Mouse (Mus musculus) liver, embryonic 15.5 days (tissue): Measurements from ENCODE around the gene Tfdp1. TPM values are rescaled to one million over a fixed set of nuclear protein-coding genes. Genes with fewer than 3 reads are reported as not detected.

Experiments
- ATAC-seq: fragments of 200-750 bp; cut with Nextera tagmentation; 2 replicates; pipeline ENCODE4 v1.8.0; 2017; ENCODE audit warnings: moderate number of reproducible peaks, mild to moderate bottlenecking, moderate library complexity; ENCODE audit not compliant: insufficient read depth
- H3K27ac ChIP-seq: fragments of 300-500 bp; sonication (generic); replicated peaks from 2 replicates; pipeline ENCODE4 v1.5.1; 2015; ENCODE audit warnings: mild to moderate bottlenecking, inconsistent platforms
- H3K27me3 ChIP-seq: fragments of 300-500 bp; sonication (generic); 2 replicates; pipeline ENCODE4 v1.6.1; 2015; ENCODE audit warnings: mild to moderate bottlenecking, inconsistent platforms
- H3K36me3 ChIP-seq: fragments of 300-500 bp; sonication (generic); replicated peaks from 2 replicates; pipeline ENCODE4 v1.6.1; 2015; ENCODE audit warnings: moderate library complexity, mild to moderate bottlenecking, inconsistent platforms
- H3K4me1 ChIP-seq: fragments of 300-500 bp; sonication (generic); replicated peaks from 2 replicates; pipeline ENCODE4 v1.6.1; 2015; ENCODE audit warnings: inconsistent platforms
- H3K4me2 ChIP-seq: fragments of 300-500 bp; sonication (generic); 2 replicates; pipeline ENCODE4 v1.6.1; 2015; ENCODE audit warnings: moderate library complexity, mild to moderate bottlenecking, inconsistent platforms
- H3K4me3 ChIP-seq: fragments of 300-500 bp; sonication (generic); replicated peaks from 2 replicates; pipeline ENCODE4 v1.5.1; 2015; ENCODE audit warnings: mild to moderate bottlenecking, inconsistent platforms
- H3K9ac ChIP-seq: fragments of 300-500 bp; sonication (generic); 2 replicates; pipeline ENCODE4 v1.6.1; 2015; ENCODE audit warnings: moderate library complexity, mild to moderate bottlenecking, inconsistent platforms
- H3K9me3 ChIP-seq: fragments of 300-500 bp; sonication (generic); replicated peaks from 2 replicates; pipeline ENCODE4 v1.6.1; 2016; ENCODE audit warnings: inconsistent platforms
- WGBS: fragments of 180-500 bp; shearing (Covaris S2); methylation state at CpG from one replicate; pipeline ENCODE4 v1.1.7; 2015; ENCODE audit warnings: mixed read lengths; ENCODE audit not compliant: insufficient replicate concordance; 5-methylcytosine and 5-hydroxymethylcytosine counted together
- polyA plus RNA-seq: library from polyadenylated mRNA; unstranded; fragments of >200 nt; fragmentation: Nextera tagmentation; extraction: Ambion mirVana; gene quantifications from 2 replicates; pipeline ENCODE4 v1.2.1, GENCODE M21; 2015

Tfdp1 gene
- polyA plus RNA-seq, 1 experiment from 2014 or later, result 92.5 TPM

DNA sequence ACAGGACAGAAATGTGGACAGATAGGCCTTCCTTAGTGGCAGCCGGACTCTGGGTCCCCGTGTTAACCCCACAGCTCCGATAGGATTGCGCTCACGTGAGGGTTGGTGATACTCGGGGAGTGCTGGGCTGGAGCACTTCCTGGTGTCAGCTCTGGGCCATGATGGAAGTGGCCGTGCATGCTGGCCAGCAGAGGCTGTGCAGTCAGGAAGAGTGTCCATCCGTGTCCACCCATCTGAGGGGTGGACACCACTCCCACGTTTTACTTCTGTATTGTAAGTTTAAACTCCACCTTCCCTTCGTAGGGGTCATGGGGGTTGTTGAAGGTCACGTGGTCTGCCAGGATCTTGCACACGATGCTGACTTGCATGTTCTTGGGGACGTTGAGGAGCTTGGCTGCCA, 47.8 kb downstream of the Tfdp1 start:
- Histone ChIP-seq H3K4me2 (no peak overlapping the region), H3K4me3 (no peak overlapping the region), H3K27ac (no peak overlapping the region), H3K27me3 (no peaks in the 10 kb centered on the region), H3K36me3 (no peaks in the 10 kb centered on the region), H3K4me1 (peaks cover 7% of the 10 kb centered on the region; the same call in 1 of the 2 replicates), H3K9ac (no peak overlapping the region), H3K9me3 (no peaks in the 10 kb centered on the region)
- WGBS, result 63% methylated on average over 13 of the region's 13 CpGs
- no peak for ATAC-seq

DNA sequence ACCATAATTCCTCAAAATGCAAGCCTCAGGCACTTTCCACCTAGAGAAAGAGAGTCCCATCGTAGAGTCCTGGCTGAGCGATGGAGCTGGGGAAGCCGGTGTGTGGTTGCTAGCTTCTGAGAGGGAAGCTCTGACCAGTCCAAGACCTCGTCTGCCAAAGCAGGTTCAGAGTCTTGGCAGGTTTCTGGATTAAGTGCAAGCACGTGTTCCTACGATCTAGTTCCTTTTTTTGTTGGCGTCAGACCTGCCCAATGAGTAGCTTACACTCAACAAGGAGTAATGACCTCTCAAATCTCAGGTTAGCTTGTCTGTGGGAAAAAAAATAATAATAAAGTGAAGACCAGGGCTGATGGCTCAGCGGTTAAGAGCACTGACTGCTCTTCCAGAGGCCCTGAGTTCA, 49.2 kb downstream of the Tfdp1 start:
- no peaks in the 10 kb centered on the region for H3K9me3 ChIP-seq
- 49% methylated on average over 8 of the region's 8 CpGs for WGBS
- no peak overlapping the region for H3K27ac ChIP-seq
- H3K4me3 ChIP-seq, result no peak overlapping the region
- no peak overlapping the region for H3K4me2 ChIP-seq
- H3K9ac ChIP-seq, result no peak overlapping the region
- peaks cover 7% of the 10 kb centered on the region; the same call in 1 of the 2 replicates for H3K4me1 ChIP-seq
- ATAC-seq, result no peak
- H3K27me3 ChIP-seq, result no peaks in the 10 kb centered on the region
- no peaks in the 10 kb centered on the region for H3K36me3 ChIP-seq

DNA sequence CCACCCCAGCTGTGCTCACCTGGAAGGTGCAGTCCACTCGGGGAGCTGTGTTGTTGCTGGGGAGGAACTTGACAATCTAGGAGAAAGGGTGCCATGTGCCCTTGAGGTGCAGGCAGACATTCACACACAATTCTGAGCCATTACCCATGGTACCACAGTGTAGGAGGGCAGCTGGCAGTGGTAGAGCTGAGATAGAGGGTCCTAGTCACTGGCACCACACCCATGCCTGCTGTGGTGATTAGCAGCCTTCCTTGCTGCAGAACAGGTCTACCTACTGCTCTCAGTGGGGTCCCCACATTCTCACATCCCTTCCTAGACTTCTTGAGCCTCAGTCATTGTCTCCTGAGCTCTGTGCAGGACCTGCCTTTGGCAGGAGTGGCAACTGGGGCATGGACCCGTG, 50.2 kb downstream of the Tfdp1 start:
- no peak overlapping the region for H3K4me2 ChIP-seq
- H3K36me3 ChIP-seq, result no peaks in the 10 kb centered on the region
- H3K4me3 ChIP-seq, result no peak overlapping the region
- no peaks in the 10 kb centered on the region for H3K27me3 ChIP-seq
- WGBS, result 42% methylated on average over 2 of the region's 2 CpGs
- peaks cover 7% of the 10 kb centered on the region; the same call in 1 of the 2 replicates for H3K4me1 ChIP-seq
- ATAC-seq, result no peak
- no peak overlapping the region for H3K9ac ChIP-seq
- H3K27ac ChIP-seq, result no peak overlapping the region
- H3K9me3 ChIP-seq, result no peaks in the 10 kb centered on the region

DNA sequence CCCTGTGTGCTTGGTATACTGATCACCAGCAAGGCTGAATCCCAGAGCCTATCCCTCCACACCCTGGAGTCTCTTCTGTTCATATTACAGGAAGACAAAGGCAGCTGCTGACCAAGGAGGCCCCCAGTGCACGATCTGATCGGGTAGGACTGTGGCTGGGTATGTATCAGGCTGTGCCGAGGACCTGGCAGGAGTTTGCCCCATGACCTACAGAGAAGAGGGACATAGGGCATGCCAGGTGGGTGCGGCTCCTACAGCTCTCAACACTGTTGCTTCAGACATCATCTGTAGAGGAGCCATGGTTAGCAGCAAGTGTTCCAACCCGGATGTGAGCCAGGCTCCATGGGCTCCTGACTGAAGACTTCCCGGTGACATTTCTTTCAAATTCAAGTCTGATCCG, 55.3 kb downstream of the Tfdp1 start:
- H3K36me3 ChIP-seq, result no peaks in the 10 kb centered on the region

DNA sequence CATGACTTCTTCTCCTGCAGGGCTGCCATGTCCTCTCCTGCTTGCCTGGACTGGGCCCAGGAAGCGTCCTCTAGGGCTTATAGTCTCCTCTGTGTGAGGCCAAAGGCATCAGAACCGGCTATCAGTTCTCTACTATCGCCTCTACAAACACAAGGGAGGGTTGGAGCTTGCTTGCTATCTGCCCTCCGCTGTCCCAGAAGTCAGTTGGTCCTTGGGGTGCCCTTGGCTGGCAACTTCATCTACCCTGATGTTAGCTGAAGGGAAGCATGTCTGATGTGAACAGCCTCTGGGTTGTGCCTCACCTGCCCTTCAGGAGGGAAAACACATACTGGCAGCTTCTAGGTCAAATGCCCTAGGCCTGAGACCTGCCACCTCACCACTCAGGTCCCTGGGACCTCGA, 58.2 kb downstream of the Tfdp1 start, which contains the start of gene Atp4b:
TSS of gene Atp4b (minus strand) at position 101 of the 400 bp plus-strand sequence.
- 59% methylated on average over 5 of the region's 5 CpGs for WGBS
- H3K27ac ChIP-seq, result no peak within 1 kb of the TSS
- ATAC-seq, result no peak
- no peak within 1 kb of the TSS for H3K4me3 ChIP-seq
- no peak within 1 kb of the TSS for H3K9ac ChIP-seq
- no peaks in the 10 kb centered on the region for H3K27me3 ChIP-seq
- H3K36me3 ChIP-seq, result no peaks in the 10 kb centered on the region
- H3K9me3 ChIP-seq, result no peaks in the 10 kb centered on the region
- no peaks in the 10 kb centered on the region for H3K4me1 ChIP-seq
- no peak within 1 kb of the TSS for H3K4me2 ChIP-seq

More for the DNA sequence above, 55.3 kb downstream of the Tfdp1 start:
- H3K4me1 ChIP-seq, result 0 out of 2 replicates have a peak, but pooled peaks cover under 1% of the 10 kb centered on the region
- no peak overlapping the region for H3K27ac ChIP-seq
- H3K9me3 ChIP-seq, result no peaks in the 10 kb centered on the region
- H3K4me2 ChIP-seq, result no peak overlapping the region
- 71% methylated on average over 7 of the region's 7 CpGs for WGBS
- no peak for ATAC-seq
- no peaks in the 10 kb centered on the region for H3K27me3 ChIP-seq
- H3K4me3 ChIP-seq, result no peak overlapping the region
- no peak overlapping the region for H3K9ac ChIP-seq

DNA sequence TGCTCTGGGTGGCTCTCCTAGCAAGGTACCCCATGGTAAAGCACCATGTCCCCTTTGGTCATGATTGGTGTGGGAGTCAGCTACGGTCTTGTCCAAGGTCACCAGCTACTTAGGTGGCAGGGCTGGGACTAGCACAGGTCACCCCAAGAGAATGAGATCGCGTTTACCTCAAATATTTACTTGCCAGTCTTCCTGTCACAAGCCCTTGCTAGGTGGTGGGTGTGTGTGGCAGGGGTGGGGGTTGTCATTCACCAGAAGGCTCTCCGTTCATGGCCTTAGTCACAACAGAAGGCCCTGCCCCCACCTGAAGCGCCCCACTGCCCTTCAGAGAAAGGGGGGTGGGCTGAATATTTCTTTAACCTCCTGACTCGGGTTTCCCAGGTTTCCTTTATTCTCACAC, 65.0 kb downstream of the Tfdp1 start:
- WGBS, result 48% methylated on average over 6 of the region's 6 CpGs
- ATAC-seq, result no peak

DNA sequence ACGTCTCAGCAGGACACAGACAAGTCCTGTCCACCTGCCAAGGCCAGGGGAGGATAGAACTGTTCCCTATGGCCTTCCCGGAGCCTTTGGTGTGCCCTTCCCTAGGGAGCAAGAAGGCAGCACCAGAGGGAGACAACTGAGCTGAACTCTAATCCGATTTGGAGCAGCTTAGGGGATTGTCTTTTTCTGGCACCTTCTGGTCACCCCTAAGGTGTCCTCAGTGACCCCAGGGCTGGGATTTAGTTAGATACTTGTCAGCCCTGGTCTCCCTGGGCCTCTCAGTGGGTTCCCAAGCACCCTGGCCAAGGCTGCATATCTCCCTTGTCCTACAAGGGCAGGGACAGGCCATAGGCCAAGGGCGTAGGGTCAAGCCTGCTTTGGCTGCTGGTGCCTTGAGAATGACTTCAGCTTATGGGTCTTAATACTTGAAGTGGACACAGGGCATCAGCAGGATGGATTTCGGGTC, 66.1 kb downstream of the Tfdp1 start, which contains the start of gene Grk1:
TSS of gene Grk1 (plus strand) at position 416 of the 466 bp plus-strand sequence.
- ATAC-seq, result no peak
- no peak within 1 kb of the TSS for H3K4me2 ChIP-seq
- H3K4me1 ChIP-seq, result no peaks in the 10 kb centered on the region
- H3K4me3 ChIP-seq, result no peak within 1 kb of the TSS
- 59% methylated on average over 5 of the region's 5 CpGs for WGBS
- H3K36me3 ChIP-seq, result no peaks in the 10 kb centered on the region
- no peaks in the 10 kb centered on the region for H3K27me3 ChIP-seq
- H3K27ac ChIP-seq, result no peak within 1 kb of the TSS
- no peaks in the 10 kb centered on the region for H3K9me3 ChIP-seq
- no peak within 1 kb of the TSS for H3K9ac ChIP-seq

More for the DNA sequence above, 65.0 kb downstream of the Tfdp1 start:
- Histone ChIP-seq H3K4me1 (no peaks in the 10 kb centered on the region), H3K4me3 (no peak overlapping the region), H3K9me3 (no peaks in the 10 kb centered on the region), H3K27ac (no peak overlapping the region), H3K36me3 (no peaks in the 10 kb centered on the region), H3K27me3 (no peaks in the 10 kb centered on the region), H3K4me2 (no peak overlapping the region), H3K9ac (no peak overlapping the region)

DNA sequence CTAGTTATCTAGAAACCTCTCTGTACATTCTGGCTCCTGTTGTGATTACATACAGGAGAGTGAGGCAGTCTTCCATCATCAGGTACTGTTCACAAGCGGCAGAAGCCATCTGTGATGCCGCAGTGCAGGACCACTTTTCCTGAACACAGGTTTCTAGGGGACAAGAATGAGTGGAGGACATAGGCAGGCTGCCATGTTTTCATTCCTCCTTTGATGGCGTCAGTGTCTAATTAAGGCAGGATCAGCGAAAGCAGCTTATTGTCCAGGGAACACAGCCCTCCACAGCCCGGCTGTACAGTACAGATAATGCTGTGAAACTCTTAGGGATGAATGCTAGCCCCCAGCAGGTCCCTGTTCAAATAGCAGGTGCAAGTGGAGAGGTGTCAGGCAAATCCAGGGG, 67.5 kb downstream of the Tfdp1 start:
- Histone ChIP-seq H3K36me3 (no peaks in the 10 kb centered on the region), H3K4me2 (no peak overlapping the region), H3K4me3 (no peak overlapping the region), H3K27me3 (no peaks in the 10 kb centered on the region), H3K27ac (no peak overlapping the region), H3K4me1 (no peaks in the 10 kb centered on the region), H3K9ac (no peak overlapping the region), H3K9me3 (no peaks in the 10 kb centered on the region)
- WGBS, result 77% methylated on average over 5 of the region's 5 CpGs
- ATAC-seq, result no peak

DNA sequence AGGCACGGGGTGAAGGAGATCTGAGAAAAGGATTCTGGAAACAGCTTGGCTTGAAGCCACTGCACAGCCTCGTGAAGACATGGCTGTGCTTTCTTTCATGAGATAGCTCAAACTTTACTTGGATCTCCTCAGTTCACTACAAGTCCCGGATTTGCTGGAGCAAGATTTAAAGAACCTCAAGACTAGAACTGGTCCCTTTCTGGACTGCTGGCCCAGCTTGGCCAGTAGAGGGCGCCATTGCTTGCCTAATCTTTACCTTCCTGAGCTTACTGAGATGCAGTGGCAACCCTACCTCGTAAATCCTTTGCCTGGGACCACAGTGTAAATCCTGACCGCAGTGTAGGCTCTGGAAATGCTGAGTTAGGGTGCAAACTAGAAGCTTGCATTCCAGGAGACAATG, 73.0 kb downstream of the Tfdp1 start:
- no peaks in the 10 kb centered on the region for H3K4me1 ChIP-seq
- no peak overlapping the region for H3K4me3 ChIP-seq
- no peak overlapping the region for H3K27ac ChIP-seq
- WGBS, result 19% methylated on average over 6 of the region's 6 CpGs
- no peaks in the 10 kb centered on the region for H3K27me3 ChIP-seq
- ATAC-seq, result no peak
- no peak overlapping the region for H3K9ac ChIP-seq
- no peaks in the 10 kb centered on the region for H3K36me3 ChIP-seq
- no peaks in the 10 kb centered on the region for H3K9me3 ChIP-seq
- H3K4me2 ChIP-seq, result no peak overlapping the region

DNA sequence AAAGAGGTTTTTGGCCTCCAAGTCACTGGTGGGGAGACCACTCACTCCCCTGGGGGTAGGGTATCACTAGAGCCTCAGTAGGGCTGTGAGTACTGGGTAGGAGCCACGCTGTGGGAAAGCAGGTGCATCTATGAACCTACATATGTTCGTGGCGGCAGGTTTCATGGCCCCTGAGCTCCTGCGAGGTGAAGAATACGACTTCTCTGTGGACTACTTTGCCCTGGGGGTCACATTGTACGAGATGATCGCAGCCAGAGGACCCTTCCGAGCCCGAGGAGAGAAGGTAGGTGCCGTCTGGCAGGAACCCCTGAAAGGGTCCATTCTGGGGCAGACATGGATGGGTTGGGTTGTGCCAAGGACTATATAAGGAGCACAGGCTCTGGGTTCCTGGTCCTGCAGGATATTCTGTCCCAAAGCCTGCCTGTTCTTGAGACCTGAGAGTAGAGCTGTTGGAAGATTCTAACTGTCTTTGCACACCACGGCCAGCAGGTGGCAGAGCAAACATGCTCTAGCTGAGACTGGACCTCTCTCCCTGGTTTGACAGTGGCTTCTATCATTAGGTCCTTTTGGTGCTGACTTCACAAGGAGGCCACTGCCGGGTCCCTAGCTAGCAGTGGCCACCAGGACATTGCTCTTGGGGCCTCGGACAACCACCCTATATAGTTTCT, 74.5 kb downstream of the Tfdp1 start:
- Histone ChIP-seq H3K4me1 (no peaks in the 10 kb centered on the region), H3K27me3 (no peaks in the 10 kb centered on the region), H3K9ac (no peak overlapping the region), H3K36me3 (no peaks in the 10 kb centered on the region), H3K9me3 (no peaks in the 10 kb centered on the region), H3K27ac (no peak overlapping the region), H3K4me2 (no peak overlapping the region), H3K4me3 (no peak overlapping the region)
- no peak for ATAC-seq
- 52% methylated on average over 13 of the region's 13 CpGs for WGBS

DNA sequence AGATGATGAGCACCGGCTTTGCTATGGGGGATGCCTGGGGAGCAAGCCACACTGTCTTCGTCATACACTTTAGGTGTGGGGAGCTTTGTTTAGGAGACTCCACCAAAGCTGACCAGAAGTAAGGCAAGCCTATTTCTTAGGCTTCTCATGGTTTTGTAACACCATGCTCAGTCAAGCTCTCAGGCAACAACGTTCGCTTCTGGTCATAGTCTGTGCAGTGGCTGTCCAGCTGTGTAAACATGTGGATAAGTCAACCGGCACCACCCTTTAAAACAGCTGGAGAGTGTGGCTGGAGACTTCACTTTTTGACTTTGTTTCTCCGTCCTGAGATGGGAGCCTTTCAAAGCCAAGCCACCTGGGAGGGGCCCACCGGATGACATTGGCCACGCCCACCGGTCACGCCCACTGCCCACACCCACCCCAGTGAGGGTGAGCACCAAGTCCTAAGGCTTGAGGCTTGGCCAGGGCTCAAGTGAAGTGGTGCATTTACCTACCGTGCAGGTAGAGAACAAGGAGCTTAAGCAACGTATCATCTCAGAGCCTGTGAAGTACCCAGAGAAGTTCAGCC, 75.4 kb downstream of the Tfdp1 start:
- Histone ChIP-seq H3K9me3 (no peaks in the 10 kb centered on the region), H3K4me2 (no peak overlapping the region), H3K4me3 (no peak overlapping the region), H3K27me3 (no peaks in the 10 kb centered on the region), H3K9ac (no peak overlapping the region), H3K36me3 (no peaks in the 10 kb centered on the region), H3K4me1 (no peaks in the 10 kb centered on the region), H3K27ac (no peak overlapping the region)
- 44% methylated on average over 12 of the region's 12 CpGs for WGBS
- no peak for ATAC-seq
